Mouse (Mus musculus) bone marrow, adult 2 months (tissue): Measurements from ENCODE around the gene Iqgap3.

Source experiments
- CTCF ChIP-seq: fragments of 200-500 bp; IDR thresholded peaks from 2 replicates; pipeline ENCODE4 v1.5.1; 2011; ENCODE audit warnings: low read length, control low read depth; ENCODE audit not compliant: control insufficient read depth, insufficient read depth
- POLR2A ChIP-seq: fragments of 200-500 bp; IDR thresholded peaks from 2 replicates; pipeline ENCODE4 v1.6.1; 2011; ENCODE audit warnings: low read depth, mild to moderate bottlenecking, control low read depth, low read length, borderline replicate concordance; ENCODE audit not compliant: control insufficient read depth

DNA sequence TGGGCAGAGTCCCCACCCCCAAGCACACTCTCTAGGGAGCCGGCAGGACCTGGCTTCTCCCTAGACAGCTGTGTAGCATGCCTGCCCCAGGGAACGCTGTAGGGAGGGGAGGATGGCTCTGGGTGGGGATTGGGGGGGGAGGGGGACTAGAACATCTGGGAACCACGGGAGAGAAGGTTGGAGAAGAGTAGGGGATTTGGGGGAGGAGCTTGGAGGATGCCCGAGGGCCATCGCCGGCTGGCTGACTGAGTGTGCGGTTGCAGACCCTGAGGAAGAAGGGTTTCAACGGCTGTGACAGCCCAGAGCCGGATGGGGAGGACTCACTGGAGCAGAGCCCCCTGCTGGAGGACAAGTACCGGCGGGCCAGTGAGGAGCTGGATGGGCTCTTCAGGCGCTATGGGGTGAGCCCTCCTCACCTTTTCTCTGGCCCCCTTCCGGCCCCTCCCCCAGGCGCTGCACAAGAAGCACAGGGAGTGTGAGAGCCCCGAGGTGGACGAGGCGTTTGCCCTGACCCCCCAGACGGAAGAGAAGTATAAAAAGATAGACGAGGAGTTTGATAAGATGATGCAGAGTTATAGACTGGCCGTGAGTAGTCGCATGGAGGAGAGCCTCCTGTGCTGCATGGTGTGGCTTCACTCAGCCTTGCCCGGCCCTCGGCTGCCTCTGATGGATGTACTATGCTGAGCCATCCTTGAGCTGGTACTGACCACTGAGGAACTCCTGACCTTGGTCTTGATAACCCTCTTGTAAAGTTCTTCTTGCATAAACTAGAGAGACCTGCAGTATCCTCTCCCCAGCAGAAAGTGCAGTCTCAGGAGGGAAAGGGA lies 76.2 kb downstream of the Iqgap3 start:
- TF ChIP-seq POLR2A: no peak
- peak; percentile 61 for TF ChIP-seq CTCF
